Mouse (Mus musculus): ENCODE results near the gene Tmtc1.

Gene Tmtc1

GRCm38 (mm10) chr6:148242304-148242703 lies 201.9 kb downstream of the Tmtc1 start:
- DNase-seq (ENCODE audit: low read depth, low spot score), result peak; percentile 9

GRCm38 (mm10) chr6:148241685-148242084 lies 202.5 kb downstream of the Tmtc1 start:
- DNase-seq (ENCODE audit: low read depth, low spot score), result no peak

- DNase-seq (ENCODE audit: low read depth, low spot score), result no peak
Measured at GRCm38 (mm10) chr6:148239311-148239710, 204.9 kb downstream of the Tmtc1 start.

- no peak for DNase-seq (ENCODE audit: low read depth, low spot score)
Measured at GRCm38 (mm10) chr6:148237453-148237852, 206.7 kb downstream of the Tmtc1 start.

GRCm38 (mm10) chr6:148234105-148234828 lies 209.9 kb downstream of the Tmtc1 start:
- DNase-seq (ENCODE audit: low read depth, low spot score), result no peak

GRCm38 (mm10) chr6:148227542-148227941 lies 216.6 kb downstream of the Tmtc1 start:
- DNase-seq (ENCODE audit: low read depth, low spot score), result no peak

- no peak for DNase-seq (ENCODE audit: low read depth, low spot score)
Measured at GRCm38 (mm10) chr6:148222686-148223085, 221.5 kb downstream of the Tmtc1 start.

- DNase-seq (ENCODE audit: low read depth, low spot score), result no peak
Measured at GRCm38 (mm10) chr6:148218235-148219076, 225.7 kb downstream of the Tmtc1 start.

GRCm38 (mm10) chr6:148216752-148217151 lies 227.4 kb downstream of the Tmtc1 start:
- DNase-seq (ENCODE audit: low read depth, low spot score), result peak; percentile 23

GRCm38 (mm10) chr6:148214765-148215164 lies 229.4 kb downstream of the Tmtc1 start:
- peak; percentile 69 for DNase-seq (ENCODE audit: low read depth, low spot score)

- peak; percentile 98 for DNase-seq (ENCODE audit: low read depth, low spot score)
Measured at GRCm38 (mm10) chr6:148211897-148212680, 232.1 kb downstream of the Tmtc1 start, which contains the start of gene Ergic2. Gene Ergic2, minus strand, starts transcription at chr6:148212374.

- DNase-seq (ENCODE audit: low read depth, low spot score), result no peak
Measured at GRCm38 (mm10) chr6:148211391-148211876, 232.8 kb downstream of the Tmtc1 start.

GRCm38 (mm10) chr6:148207522-148207921 lies 236.7 kb downstream of the Tmtc1 start:
- DNase-seq (ENCODE audit: low read depth, low spot score), result no peak

GRCm38 (mm10) chr6:148205134-148205533 lies 239.1 kb downstream of the Tmtc1 start:
- no peak for DNase-seq (ENCODE audit: low read depth, low spot score)

- no peak for DNase-seq (ENCODE audit: low read depth, low spot score)
Measured at GRCm38 (mm10) chr6:148199729-148200128, 244.5 kb downstream of the Tmtc1 start.

GRCm38 (mm10) chr6:148199177-148199576 lies 245.0 kb downstream of the Tmtc1 start:
- no peak for DNase-seq (ENCODE audit: low read depth, low spot score)

GRCm38 (mm10) chr6:148193972-148194701 lies 250.1 kb downstream of the Tmtc1 start:
- no peak for DNase-seq (ENCODE audit: low read depth, low spot score)

- no peak for DNase-seq (ENCODE audit: low read depth, low spot score)
Measured at GRCm38 (mm10) chr6:148185694-148186093, 258.5 kb downstream of the Tmtc1 start.
